Mouse (Mus musculus) macrophage (primary cell): ENCODE data around the gene Ufc1. TPM values are rescaled to one million over a fixed set of nuclear protein-coding genes. Genes with fewer than 3 reads are reported as not detected.
"Not testable (repeated sequence)": the region's sequence is repeated elsewhere in the genome, so short reads cannot be mapped to it uniquely, and the experiment has no call there.

Source experiments
- H3K27ac ChIP-seq: fragments of 350-480 bp; formaldehyde crosslinking; 2 replicates; pipeline ENCODE4 v1.9.0; 2021
- H3K36me3 ChIP-seq: fragments of 350-480 bp; formaldehyde crosslinking; 2 replicates; pipeline ENCODE4 v1.9.0; 2021; ENCODE audit errors: inconsistent target
- H3K4me3 ChIP-seq: fragments of 350-480 bp; formaldehyde crosslinking; 2 replicates; pipeline ENCODE4 v1.9.0; 2021; ENCODE audit errors: inconsistent target
- H3K79me2 ChIP-seq: fragments of 350-480 bp; formaldehyde crosslinking; 2 replicates; pipeline ENCODE4 v1.9.0; 2021; ENCODE audit errors: inconsistent target
- WGBS: methylation state at CpG from one replicate; pipeline ENCODE4 v1.1.7; 2026; ENCODE audit warnings: inconsistent platforms; ENCODE audit not compliant: missing documents; 5-methylcytosine and 5-hydroxymethylcytosine counted together
- polyA plus RNA-seq: library from polyadenylated mRNA; stranded (reverse); fragments of 250-400 nt; gene quantifications from 3 replicates; pipeline ENCODE4 v1.2.4, GENCODE M21; 2018; ENCODE audit warnings: inconsistent platforms
- total RNA-seq, 78 experiments: library from RNA; depleted of rRNA; stranded (reverse); fragments of 250-400 nt; gene quantifications; 1 replicate in 9 of 78; 2 replicates in 24 of 78; 3 replicates in 43 of 78; 4 replicates in 2 of 78; pipeline ENCODE4 v1.2.4; 2018; ENCODE audit warnings: inconsistent platforms in 56 of 78

The Ufc1 gene
- total RNA-seq (2018; cell fraction: chromatin; rRNA removed): 10 to 100 TPM in 20 of 26 experiments, 1 to 10 TPM in 6; 7.5 to 39.2 (median 18.0) TPM
- 100 to 1,000 TPM in 23 of 26 experiments, 10 to 100 TPM in 3; 95.8 to 148 (median 116) TPM for total RNA-seq (2018; cell fraction: cytosol; rRNA removed)
- total RNA-seq (2018; cell fraction: nucleus; rRNA removed): 10 to 100 TPM; 16.2 to 52.3 (median 29.4) TPM
- polyA plus RNA-seq: 67.0 to 116 TPM (median 112 TPM) in 3 replicates

GRCm38 (mm10) chr1:171294298-171295062 is at the start of gene Ufc1:
Gene Ufc1 (minus strand): TSS chr1:171295024.
- Histone ChIP-seq H3K36me3 (peaks cover 6% of the 10 kb centered on the region; the same call in 1 of the 2 replicates), H3K4me3 (peak within 1 kb of the TSS; percentile 98), H3K79me2 (peaks cover 40% of the 10 kb centered on the region), H3K27ac (peak within 1 kb of the TSS; percentile 96)
- under 1% methylated on average over 42 of the region's 42 CpGs for WGBS

GRCm38 (mm10) chr1:171343922-171344677 is 49.3 kb upstream of the Ufc1 start:
- Histone ChIP-seq H3K36me3 (peaks cover 37% of the 10 kb centered on the region; the same call in 1 of the 2 replicates), H3K27ac (no peak overlapping the region), H3K79me2 (peaks cover 43% of the 10 kb centered on the region), H3K4me3 (no peak overlapping the region)
- WGBS: 88% methylated on average over 8 of the region's 9 CpGs

GRCm38 (mm10) chr1:171342262-171343207 is 47.7 kb upstream of the Ufc1 start:
- H3K36me3 ChIP-seq: peaks cover 47% of the 10 kb centered on the region; the same call in 1 of the 2 replicates

GRCm38 (mm10) chr1:171330216-171330560 is 35.4 kb upstream of the Ufc1 start:
- Histone ChIP-seq H3K27ac (peak overlapping the region; percentile 39), H3K79me2 (peaks cover 90% of the 10 kb centered on the region), H3K36me3 (peaks cover 11% of the 10 kb centered on the region; the same call in 1 of the 2 replicates), H3K4me3 (peak overlapping the region; percentile 66)
- 0% methylated on average over 3 of the region's 4 CpGs for WGBS

More at GRCm38 (mm10) chr1:171342262-171343207, 47.7 kb upstream of the Ufc1 start:
- WGBS: 97% methylated on average over 15 of the region's 16 CpGs
- H3K27ac ChIP-seq: no peak overlapping the region
- H3K4me3 ChIP-seq: no peak overlapping the region
- peaks cover 36% of the 10 kb centered on the region for H3K79me2 ChIP-seq

GRCm38 (mm10) chr1:171329433-171330215 is 34.8 kb upstream of the Ufc1 start:
- H3K4me3 ChIP-seq: peak overlapping the region; percentile 66
- H3K36me3 ChIP-seq: peaks cover 11% of the 10 kb centered on the region; the same call in 1 of the 2 replicates
- peaks cover 90% of the 10 kb centered on the region for H3K79me2 ChIP-seq
- H3K27ac ChIP-seq: peak overlapping the region; percentile 39
- WGBS: under 1% methylated on average over 44 of the region's 61 CpGs

GRCm38 (mm10) chr1:171328839-171329432 is 34.1 kb upstream of the Ufc1 start, which contains the start of gene Dedd:
Gene Dedd (plus strand): TSS chr1:171329145.
- Histone ChIP-seq H3K79me2 (peaks cover 85% of the 10 kb centered on the region), H3K4me3 (peak within 1 kb of the TSS; percentile 84), H3K36me3 (peaks cover 5% of the 10 kb centered on the region; the same call in 1 of the 2 replicates), H3K27ac (peak within 1 kb of the TSS; percentile 93)
- WGBS: under 1% methylated on average over 35 of the region's 48 CpGs

- no peaks in the 10 kb centered on the region for H3K36me3 ChIP-seq
- peak overlapping the region; percentile 84 for H3K4me3 ChIP-seq
- H3K79me2 ChIP-seq: peaks cover 78% of the 10 kb centered on the region
- 36% methylated on average over 9 of the region's 9 CpGs for WGBS
- peak overlapping the region; percentile 93 for H3K27ac ChIP-seq
These were observed 33.4 kb upstream of the Ufc1 start for GRCm38 (mm10) chr1:171328244-171328643.

- H3K36me3 ChIP-seq, H3K27ac ChIP-seq, H3K4me3 ChIP-seq: not testable (repeated sequence)
- peaks cover 61% of the 10 kb centered on the region for H3K79me2 ChIP-seq
- WGBS: 0% methylated on average over 1 of the region's 4 CpGs
These were observed 31.8 kb upstream of the Ufc1 start for GRCm38 (mm10) chr1:171326588-171326987.

GRCm38 (mm10) chr1:171325571-171325970 is 30.7 kb upstream of the Ufc1 start:
- H3K27ac ChIP-seq: no peak overlapping the region
- no peaks in the 10 kb centered on the region for H3K36me3 ChIP-seq
- H3K79me2 ChIP-seq: peaks cover 51% of the 10 kb centered on the region
- no peak overlapping the region for H3K4me3 ChIP-seq
- 100% methylated on average over 2 of the region's 2 CpGs for WGBS

- H3K4me3 ChIP-seq: no peak overlapping the region
These were observed 27.2 kb upstream of the Ufc1 start for GRCm38 (mm10) chr1:171322012-171322411.

GRCm38 (mm10) chr1:171321415-171321814 is 26.6 kb upstream of the Ufc1 start:
- H3K36me3 ChIP-seq: no peaks in the 10 kb centered on the region
- no peak overlapping the region for H3K4me3 ChIP-seq
- no peak overlapping the region for H3K27ac ChIP-seq
- H3K79me2 ChIP-seq: peaks cover 20% of the 10 kb centered on the region

More at GRCm38 (mm10) chr1:171322012-171322411, 27.2 kb upstream of the Ufc1 start:
- WGBS: 90% methylated on average over 1 of the region's 1 CpGs
- Histone ChIP-seq H3K36me3 (no peaks in the 10 kb centered on the region), H3K27ac (no peak overlapping the region), H3K79me2 (peaks cover 23% of the 10 kb centered on the region)

- Histone ChIP-seq H3K36me3 (no peaks in the 10 kb centered on the region), H3K27ac (no peak overlapping the region), H3K4me3 (no peak overlapping the region), H3K79me2 (peaks cover 7% of the 10 kb centered on the region)
- WGBS: 70% methylated on average over 5 of the region's 5 CpGs
These were observed 25.3 kb upstream of the Ufc1 start for GRCm38 (mm10) chr1:171320151-171320550.

GRCm38 (mm10) chr1:171319748-171320147 is 24.9 kb upstream of the Ufc1 start:
- no peaks in the 10 kb centered on the region for H3K36me3 ChIP-seq
- peaks cover 3% of the 10 kb centered on the region; the same call in 1 of the 2 replicates for H3K79me2 ChIP-seq
- H3K27ac ChIP-seq: no peak overlapping the region
- 54% methylated on average over 7 of the region's 7 CpGs for WGBS
- no peak overlapping the region for H3K4me3 ChIP-seq
